Mouse (Mus musculus): ENCODE measurements at regions not wholly inside any gene's neighbourhood (a gene's known extent, or its start where the extent isn't known, plus 50 kb on each side); places are given as distances from the start of the nearest gene placed in this dataset.

GRCm38 (mm10) chr7:34562160-34562559, 94.4 kb downstream of the Kctd15 start:
- H3K4me1 ChIP-seq (replicated peaks; ENCODE audit: low read depth, low read length): peaks cover 10% of the 10 kb centered on the region
- H3K4me3 ChIP-seq (replicated peaks; ENCODE audit: low read length): no peak overlapping the region
- no peak for TF ChIP-seq POU5F1 (IDR thresholded peaks at IDR 0.05; ENCODE audit: borderline replicate concordance, low read length)
- no peak for TF ChIP-seq NANOG (IDR thresholded peaks at IDR 0.05; ENCODE audit: borderline replicate concordance, low read length)
- no peak for TF ChIP-seq CTCF (conservative IDR thresholded peaks at IDR 0.05; ENCODE audit: low read length)
- H3K9me3 ChIP-seq (ENCODE audit: low read length): peaks cover 8% of the 10 kb centered on the region; the same call in 1 of the 2 replicates
- H3K36me3 ChIP-seq (ENCODE audit: insufficient read depth, low read length): no peaks in the 10 kb centered on the region
- H3K27me3 ChIP-seq (ENCODE audit: insufficient read depth, low read length): peaks cover 3% of the 10 kb centered on the region; the same call in 1 of the 2 replicates

GRCm38 (mm10) chr7:34558615-34559343, 97.8 kb downstream of the Kctd15 start:
- peak; percentile 80 for TF ChIP-seq CTCF (conservative IDR thresholded peaks at IDR 0.05; ENCODE audit: low read length)
- TF ChIP-seq NANOG (IDR thresholded peaks at IDR 0.05; ENCODE audit: borderline replicate concordance, low read length): no peak
- no peaks in the 10 kb centered on the region for H3K27me3 ChIP-seq (ENCODE audit: insufficient read depth, low read length)
- H3K4me3 ChIP-seq (replicated peaks; ENCODE audit: low read length): no peak overlapping the region

DNA sequence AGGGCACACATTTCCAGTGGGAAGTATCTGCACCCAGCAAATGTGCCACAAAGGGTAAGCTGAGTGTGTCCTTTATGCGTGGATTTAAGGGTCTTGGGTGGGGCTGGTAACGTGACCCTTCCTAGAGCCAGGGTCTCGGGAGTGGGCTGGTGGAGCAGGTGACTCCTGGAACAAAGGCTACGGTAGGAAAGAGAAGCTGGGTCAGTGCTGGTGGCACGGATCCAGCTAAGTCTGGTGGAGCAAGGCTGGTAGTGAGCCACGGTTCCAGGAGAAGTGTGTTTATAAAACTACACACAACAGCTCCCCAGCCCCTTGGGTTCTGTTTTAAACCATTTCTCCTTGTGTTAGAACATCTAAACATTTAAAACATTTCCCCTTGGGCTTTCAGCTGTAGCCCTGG, 101.3 kb downstream of the Kctd15 start:
- no peak for TF ChIP-seq POU5F1 (IDR thresholded peaks at IDR 0.05; ENCODE audit: borderline replicate concordance, low read length)
- no peak for TF ChIP-seq NANOG (IDR thresholded peaks at IDR 0.05; ENCODE audit: borderline replicate concordance, low read length)
- Histone ChIP-seq H3K27me3 (ENCODE audit: insufficient read depth, low read length) (no peaks in the 10 kb centered on the region), H3K9me3 (ENCODE audit: low read length) (peaks cover 8% of the 10 kb centered on the region; the same call in 1 of the 2 replicates), H3K36me3 (ENCODE audit: insufficient read depth, low read length) (peaks cover 10% of the 10 kb centered on the region), H3K4me1 (replicated peaks; ENCODE audit: low read depth, low read length) (peaks cover 33% of the 10 kb centered on the region), H3K4me3 (replicated peaks; ENCODE audit: low read length) (no peak overlapping the region)

More at GRCm38 (mm10) chr7:34558615-34559343, 97.8 kb downstream of the Kctd15 start:
- peaks cover 8% of the 10 kb centered on the region; the same call in 1 of the 2 replicates for H3K9me3 ChIP-seq (ENCODE audit: low read length)
- peaks cover 29% of the 10 kb centered on the region for H3K4me1 ChIP-seq (replicated peaks; ENCODE audit: low read depth, low read length)
- no peaks in the 10 kb centered on the region for H3K36me3 ChIP-seq (ENCODE audit: insufficient read depth, low read length)

DNA sequence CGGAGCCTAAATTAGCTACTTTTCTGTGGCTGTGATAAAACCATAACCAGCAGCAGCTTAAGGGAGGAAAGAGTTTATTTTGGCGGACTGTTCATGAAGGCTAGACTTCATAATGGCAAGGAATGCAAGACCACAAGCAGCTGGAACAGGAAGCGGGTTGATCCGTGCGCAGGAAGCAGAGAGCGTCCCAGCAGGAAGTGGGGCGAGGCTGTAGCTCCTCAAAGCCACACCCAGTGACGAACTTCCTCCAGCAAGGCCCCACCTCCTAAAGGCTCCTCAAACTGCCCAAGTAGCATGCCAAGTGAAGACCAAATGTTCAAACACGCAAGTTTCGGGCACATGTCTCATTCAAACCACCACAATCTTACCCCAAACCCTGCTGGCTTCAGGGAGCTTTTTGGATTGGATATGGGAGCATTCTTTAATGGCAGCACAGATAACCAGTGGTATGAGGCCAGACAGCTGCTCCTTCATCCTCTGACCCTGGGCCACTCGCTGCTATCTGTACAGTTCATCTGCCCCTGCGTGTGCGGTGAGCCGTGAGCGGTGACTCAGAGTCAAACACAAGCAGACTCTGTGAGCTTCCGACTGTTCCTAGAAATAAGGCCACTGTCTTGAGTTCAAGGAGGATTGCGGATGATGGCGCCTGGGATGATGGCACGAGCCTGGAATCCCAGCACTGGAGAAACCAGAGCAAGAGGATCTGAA, 109.8 kb downstream of the Kctd15 start:
- TF ChIP-seq CTCF (conservative IDR thresholded peaks at IDR 0.05; ENCODE audit: low read length) (no peak), POU5F1 (IDR thresholded peaks at IDR 0.05; ENCODE audit: borderline replicate concordance, low read length) (no peak), NANOG (IDR thresholded peaks at IDR 0.05; ENCODE audit: borderline replicate concordance, low read length) (no peak)

GRCm38 (mm10) chr7:34545906-34546305, 110.6 kb downstream of the Kctd15 start:
- H3K4me1 ChIP-seq (replicated peaks; ENCODE audit: low read depth, low read length): peaks cover 59% of the 10 kb centered on the region
- peaks cover 35% of the 10 kb centered on the region for H3K36me3 ChIP-seq (ENCODE audit: insufficient read depth, low read length)
- no peak for TF ChIP-seq NANOG (IDR thresholded peaks at IDR 0.05; ENCODE audit: borderline replicate concordance, low read length)
- H3K27me3 ChIP-seq (ENCODE audit: insufficient read depth, low read length): no peaks in the 10 kb centered on the region
- no peaks in the 10 kb centered on the region for H3K9me3 ChIP-seq (ENCODE audit: low read length)
- H3K4me3 ChIP-seq (replicated peaks; ENCODE audit: low read length): peak overlapping the region; percentile 88

More for the DNA sequence above, 109.8 kb downstream of the Kctd15 start:
- Histone ChIP-seq H3K4me1 (replicated peaks; ENCODE audit: low read depth, low read length) (peaks cover 50% of the 10 kb centered on the region), H3K9me3 (ENCODE audit: low read length) (no peaks in the 10 kb centered on the region), H3K4me3 (replicated peaks; ENCODE audit: low read length) (peak overlapping the region; percentile 88), H3K36me3 (ENCODE audit: insufficient read depth, low read length) (peaks cover 35% of the 10 kb centered on the region), H3K27me3 (ENCODE audit: insufficient read depth, low read length) (no peaks in the 10 kb centered on the region)

GRCm38 (mm10) chr7:34541906-34542305, 114.6 kb downstream of the Kctd15 start:
- no peak for TF ChIP-seq NANOG (IDR thresholded peaks at IDR 0.05; ENCODE audit: borderline replicate concordance, low read length)
- peak; percentile 89 for TF ChIP-seq CTCF (conservative IDR thresholded peaks at IDR 0.05; ENCODE audit: low read length)
- Histone ChIP-seq H3K4me3 (replicated peaks; ENCODE audit: low read length) (no peak overlapping the region), H3K27me3 (ENCODE audit: insufficient read depth, low read length) (no peaks in the 10 kb centered on the region), H3K9me3 (ENCODE audit: low read length) (no peaks in the 10 kb centered on the region), H3K4me1 (replicated peaks; ENCODE audit: low read depth, low read length) (peaks cover 80% of the 10 kb centered on the region), H3K36me3 (ENCODE audit: insufficient read depth, low read length) (peaks cover 19% of the 10 kb centered on the region)

DNA sequence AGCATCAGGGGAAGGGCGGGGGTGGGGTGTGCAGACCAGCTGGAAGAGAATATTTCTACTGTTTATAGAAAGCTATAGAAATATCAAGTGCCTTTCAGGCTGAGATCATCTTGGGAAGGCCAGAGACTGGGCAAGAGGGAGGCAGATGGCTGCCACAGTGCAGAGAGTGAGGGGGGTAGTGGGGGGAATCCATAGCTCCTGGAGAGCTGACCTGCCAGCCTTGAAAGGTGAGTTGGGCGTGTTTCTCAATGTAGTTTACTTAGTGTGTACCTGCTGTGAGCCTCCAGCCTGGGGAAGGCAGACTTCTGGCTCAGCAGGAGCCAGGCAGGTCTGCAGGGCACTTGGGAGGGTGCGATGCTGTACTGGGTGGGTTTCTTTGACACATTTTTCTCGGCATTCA, 115.5 kb downstream of the Kctd15 start:
- Histone ChIP-seq H3K4me1 (replicated peaks; ENCODE audit: low read depth, low read length) (peaks cover 83% of the 10 kb centered on the region), H3K4me3 (replicated peaks; ENCODE audit: low read length) (peak overlapping the region; percentile 10; the same call in 1 of the 2 replicates), H3K9me3 (ENCODE audit: low read length) (no peaks in the 10 kb centered on the region), H3K27me3 (ENCODE audit: insufficient read depth, low read length) (no peaks in the 10 kb centered on the region), H3K36me3 (ENCODE audit: insufficient read depth, low read length) (peaks cover 19% of the 10 kb centered on the region)
- TF ChIP-seq POU5F1 (IDR thresholded peaks at IDR 0.05; ENCODE audit: borderline replicate concordance, low read length) (no peak), CTCF (conservative IDR thresholded peaks at IDR 0.05; ENCODE audit: low read length) (no peak), NANOG (IDR thresholded peaks at IDR 0.05; ENCODE audit: borderline replicate concordance, low read length) (no peak)

- peaks cover 19% of the 10 kb centered on the region for H3K36me3 ChIP-seq (ENCODE audit: insufficient read depth, low read length)
- peaks cover 88% of the 10 kb centered on the region for H3K4me1 ChIP-seq (replicated peaks; ENCODE audit: low read depth, low read length)
- no peaks in the 10 kb centered on the region for H3K9me3 ChIP-seq (ENCODE audit: low read length)
- H3K27me3 ChIP-seq (ENCODE audit: insufficient read depth, low read length): no peaks in the 10 kb centered on the region; the same call in 1 of the 2 replicates
- no peak overlapping the region for H3K4me3 ChIP-seq (replicated peaks; ENCODE audit: low read length)
- TF ChIP-seq POU5F1 (IDR thresholded peaks at IDR 0.05; ENCODE audit: borderline replicate concordance, low read length) (no peak), CTCF (conservative IDR thresholded peaks at IDR 0.05; ENCODE audit: low read length) (peak; percentile 84)
Observed at GRCm38 (mm10) chr7:34539856-34540255, 116.7 kb downstream of the Kctd15 start.
